Mouse (Mus musculus): Measurements from ENCODE around the gene Ankrd34b.

GRCm38 (mm10) chr13:92427351-92427855, 1.7 kb downstream of the Ankrd34b start:
- TF ChIP-seq TAL1 (IDR thresholded peaks at IDR 0.05; ENCODE audit: low read length) (no peak), CTCF (IDR thresholded peaks at IDR 0.05 in 2 of 3, conservative IDR thresholded peaks at IDR 0.05 in 1 of 3; ENCODE audit: control insufficient read depth in 1 of 3, insufficient read depth in 1 of 3, low read depth in 2 of 3, low read length in 3 of 3, poor library complexity in 1 of 3, severe bottlenecking in 1 of 3) (no peak), ZC3H11A (IDR thresholded peaks at IDR 0.05; ENCODE audit: low read depth, low read length) (no peak), GATA1 (IDR thresholded peaks at IDR 0.05; ENCODE audit: low read depth, low read length) (no peak), USF1 (IDR thresholded peaks at IDR 0.05; ENCODE audit: low read depth, low read length) (no peak), NELFE (IDR thresholded peaks at IDR 0.05; ENCODE audit: low read depth, low read length) (no peak), POLR2A (IDR thresholded peaks at IDR 0.05; ENCODE audit: control insufficient read depth in 1 of 2, insufficient read depth in 1 of 2, low read depth in 1 of 2, low read length in 2 of 2, poor library complexity in 1 of 2) (no peak)
